Comparison of ENCODE assay signal across 10 mouse cellular contexts in the genomic region with DNA sequence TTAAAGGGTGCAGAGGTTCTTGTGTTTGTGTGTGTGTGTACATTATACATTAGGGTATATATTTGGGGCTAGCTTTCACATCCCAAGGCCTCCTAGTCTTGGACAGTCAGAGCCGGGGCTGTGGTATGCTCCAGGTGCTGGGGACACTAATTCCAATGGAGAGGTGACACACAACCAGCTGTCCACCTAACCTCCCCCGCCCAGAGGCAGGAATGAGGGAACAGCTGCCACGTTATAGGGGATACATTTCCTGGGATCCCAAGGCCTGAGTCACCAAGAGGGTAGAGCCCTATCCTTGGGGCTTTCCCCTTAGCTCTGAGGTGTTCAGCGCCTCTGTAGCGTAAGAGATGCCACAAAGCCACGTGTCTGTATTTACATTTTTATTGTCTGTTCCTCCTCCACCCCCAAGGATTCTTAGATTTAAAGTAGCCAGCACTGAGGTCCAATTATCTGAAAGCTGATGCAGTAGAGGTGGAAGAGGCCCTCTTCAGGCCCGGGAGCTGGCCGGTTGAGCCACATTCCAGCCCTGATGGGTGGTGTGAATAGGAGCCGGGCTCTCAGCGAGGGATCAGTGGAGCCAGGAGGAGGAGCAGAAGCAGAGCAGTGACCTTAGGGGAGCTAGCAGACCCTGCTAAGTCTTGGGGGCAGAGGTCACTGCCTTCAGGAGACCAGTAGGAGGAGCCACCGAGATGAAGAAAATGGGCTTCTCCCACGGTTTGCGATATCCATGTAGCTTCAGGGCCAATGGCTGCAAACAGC. TPM values are rescaled to one million over a fixed set of nuclear protein-coding genes. Genes with fewer than 3 reads are reported as not detected.
DNase-seq lines count a peak whose midpoint lies in the region; ATAC-seq lines count a peak whose summit lies in the region.
"Had no signal": no experiment of that assay in that cellular context is flagged by ENCODE, and none has a peak within 500 bp of the region (broad histone marks: within the 10 kb centered on the region; RNA-seq: fewer than 3 reads in every experiment).

No protein-coding gene starts in this region.

- WGBS in heart, embryonic 10.5 days, result 23% methylated on average over 13 of the region's 13 CpGs
- 13% methylated on average over 13 of the region's 13 CpGs for WGBS in embryonic facial prominence, embryonic 10.5 days

- H3K27ac ChIP-seq in heart, embryonic 10.5 days, result 0 out of 2 replicates have a peak overlapping the region, but pooled peaks have one; percentile 47
- peak overlapping the region; percentile 74 for H3K27ac ChIP-seq in embryonic facial prominence, embryonic 10.5 days (replicated peaks)

- peaks cover 7% of the 10 kb centered on the region; the same call in 1 of the 2 replicates for H3K36me3 ChIP-seq in heart, embryonic 10.5 days
- peaks cover under 1% of the 10 kb centered on the region; the same call in 1 of the 2 replicates for H3K36me3 ChIP-seq in embryonic facial prominence, embryonic 10.5 days (replicated peaks)

- DNase-seq in heart, embryonic 10.5 days (ENCODE audit: low spot score), result no peak
- DNase-seq in heart, adult 18-20 months, result no peak
- peak; percentile 74 for DNase-seq in embryonic facial prominence, embryonic 10.5 days (ENCODE audit: low spot score)
- DNase-seq in kidney, postnatal 25 days, result peak; percentile 62 to 79
- peak; percentile 72 to 88 for DNase-seq in lung, postnatal 4 days
- no peak for DNase-seq in left cerebral cortex, adult 9 months (ENCODE audit: low spot score in 2 of 2)
- DNase-seq in spleen, postnatal 14 days (ENCODE audit: low spot score in 2 of 2), result no peak
- DNase-seq: gastrocnemius, postnatal 25 days had no signal

- peaks cover 36% of the 10 kb centered on the region for H3K27me3 ChIP-seq in heart, embryonic 10.5 days (ENCODE audit: insufficient read depth, poor library complexity, severe bottlenecking)
- peaks cover 39% of the 10 kb centered on the region for H3K27me3 ChIP-seq in embryonic facial prominence, embryonic 10.5 days (replicated peaks; ENCODE audit: low read depth, poor library complexity, severe bottlenecking)

- H3K9me3 ChIP-seq in heart, embryonic 10.5 days, result no peaks in the 10 kb centered on the region
- no peaks in the 10 kb centered on the region for H3K9me3 ChIP-seq in embryonic facial prominence, embryonic 10.5 days
- H3K9me3 ChIP-seq: megakaryocyte, embryonic 14.5 days had no signal

- H3K4me3 ChIP-seq in heart, embryonic 10.5 days, result no peak overlapping the region
- peak overlapping the region; percentile 33 for H3K4me3 ChIP-seq in embryonic facial prominence, embryonic 10.5 days
- H3K4me3 ChIP-seq: megakaryocyte, embryonic 14.5 days had no signal

- peaks cover 64% of the 10 kb centered on the region for H3K4me1 ChIP-seq in heart, embryonic 10.5 days
- H3K4me1 ChIP-seq in embryonic facial prominence, embryonic 10.5 days, result peaks cover 74% of the 10 kb centered on the region

- ATAC-seq in granulocyte monocyte progenitor cell, adult 5-6 weeks (replicated peaks; ENCODE audit: poor library complexity, severe bottlenecking), result no peak

RNA-seq across cellular contexts. Expression of gene Prss8, which starts 2.5 kb away (rescaled TPM):
- 2.3 and 8.9 TPM in 2 replicates for polyA plus RNA-seq in heart, embryonic 10.5 days (2016; fragmentation: Nextera tagmentation; extraction: Ambion mirVana)
- under 1 TPM in 1 of 2 experiments, not detected in 1; 0.26 TPM for total RNA-seq in heart, adult 18-20 months (2021)
- 14.8 and 15.8 TPM in 2 replicates for polyA plus RNA-seq in embryonic facial prominence, embryonic 10.5 days (2016; fragmentation: Nextera tagmentation; extraction: Ambion mirVana)
- not detected in 2 replicates for total RNA-seq in granulocyte monocyte progenitor cell, adult 5-6 weeks (2014; fragmentation: Nextera tagmentation)
- total RNA-seq in granulocyte monocyte progenitor cell, adult 5-6 weeks (2017), result 0.52 TPM in 1 of 2 replicates, not detected in the other
- total RNA-seq: gastrocnemius, postnatal 25 days had no signal

RNA-seq across cellular contexts. Expression of gene Prss36, which starts 14.1 kb away (rescaled TPM):
- 10.9 and 13.0 TPM in 2 replicates for polyA plus RNA-seq in heart, embryonic 10.5 days (2016; fragmentation: Nextera tagmentation; extraction: Ambion mirVana)
- total RNA-seq in heart, adult 18-20 months (2021), result 1 to 10 TPM; 8.5 to 9.3 TPM
- polyA plus RNA-seq in embryonic facial prominence, embryonic 10.5 days (2016; fragmentation: Nextera tagmentation; extraction: Ambion mirVana), result 10.7 and 12.9 TPM in 2 replicates
- total RNA-seq in granulocyte monocyte progenitor cell, adult 5-6 weeks (2014; fragmentation: Nextera tagmentation), result 0.92 and 7.3 TPM in 2 replicates
- total RNA-seq in granulocyte monocyte progenitor cell, adult 5-6 weeks (2017), result 0.90 and 3.3 TPM in 2 replicates

RNA-seq across cellular contexts. Expression of gene Kat8, which starts 20.1 kb away (rescaled TPM):
- 31.0 and 39.7 TPM in 2 replicates for polyA plus RNA-seq in heart, embryonic 10.5 days (2016; fragmentation: Nextera tagmentation; extraction: Ambion mirVana)
- 10 to 100 TPM; 14.1 to 14.6 TPM for total RNA-seq in heart, adult 18-20 months (2021)
- polyA plus RNA-seq in embryonic facial prominence, embryonic 10.5 days (2016; fragmentation: Nextera tagmentation; extraction: Ambion mirVana), result 48.7 and 49.6 TPM in 2 replicates
- total RNA-seq in granulocyte monocyte progenitor cell, adult 5-6 weeks (2014; fragmentation: Nextera tagmentation), result 20.4 and 25.0 TPM in 2 replicates
- 18.1 and 21.0 TPM in 2 replicates for total RNA-seq in granulocyte monocyte progenitor cell, adult 5-6 weeks (2017)

RNA-seq across cellular contexts. Expression of gene Bckdk, which starts 28.6 kb away (rescaled TPM):
- 143 and 176 TPM in 2 replicates for polyA plus RNA-seq in heart, embryonic 10.5 days (2016; fragmentation: Nextera tagmentation; extraction: Ambion mirVana)
- total RNA-seq in heart, adult 18-20 months (2021), result 100 to 1,000 TPM; 119 to 128 TPM
- polyA plus RNA-seq in embryonic facial prominence, embryonic 10.5 days (2016; fragmentation: Nextera tagmentation; extraction: Ambion mirVana), result 111 and 119 TPM in 2 replicates
- 63.3 and 78.0 TPM in 2 replicates for total RNA-seq in granulocyte monocyte progenitor cell, adult 5-6 weeks (2014; fragmentation: Nextera tagmentation)
- 38.6 and 50.5 TPM in 2 replicates for total RNA-seq in granulocyte monocyte progenitor cell, adult 5-6 weeks (2017)

RNA-seq across cellular contexts. Expression of gene Fus, which starts 34.8 kb away (rescaled TPM):
- 280 and 362 TPM in 2 replicates for polyA plus RNA-seq in heart, embryonic 10.5 days (2016; fragmentation: Nextera tagmentation; extraction: Ambion mirVana)
- 100 to 1,000 TPM; 108 to 156 TPM for total RNA-seq in heart, adult 18-20 months (2021)
- polyA plus RNA-seq in embryonic facial prominence, embryonic 10.5 days (2016; fragmentation: Nextera tagmentation; extraction: Ambion mirVana), result 349 and 372 TPM in 2 replicates
- 319 and 323 TPM in 2 replicates for total RNA-seq in granulocyte monocyte progenitor cell, adult 5-6 weeks (2014; fragmentation: Nextera tagmentation)
- 60.8 and 62.2 TPM in 2 replicates for total RNA-seq in granulocyte monocyte progenitor cell, adult 5-6 weeks (2017)

Comparison
In these comparisons a context has a peak if more than half of its experiments do, and no peak if none do; other contexts are left out.
1. DNase-seq: peak in embryonic facial prominence, embryonic 10.5 days (single experiment), kidney, postnatal 25 days (2 of 2) and lung, postnatal 4 days (2 of 2); none in heart, embryonic 10.5 days (single experiment), heart, adult 18-20 months (0 of 2), left cerebral cortex, adult 9 months (0 of 2) and spleen, postnatal 14 days (0 of 2).